Mouse (Mus musculus) gastrocnemius, adult 18-20 months (tissue): ENCODE measurements around the gene Rnasek. TPM values are rescaled to one million over a fixed set of nuclear protein-coding genes. Genes with fewer than 3 reads are reported as not detected.

Experiments used
- DNase-seq: peaks from one replicate; pipeline ENCODE4 v3.0.0; 2021; ENCODE audit warnings: low spot score
- microRNA-seq: library from miRNA; unstranded; fragments of <30 nt; microRNA quantifications from one replicate; pipeline ENCODE4 v1.2.0, GENCODE M21; 2021
- total RNA-seq, 2 experiments: library from RNA; stranded (reverse); gene quantifications; 2 replicates each; pipeline ENCODE4 v1.2.3; 2021

The Rnasek gene
- total RNA-seq, 2 experiments from 2014 or later, result 120 to 133 TPM

DNA sequence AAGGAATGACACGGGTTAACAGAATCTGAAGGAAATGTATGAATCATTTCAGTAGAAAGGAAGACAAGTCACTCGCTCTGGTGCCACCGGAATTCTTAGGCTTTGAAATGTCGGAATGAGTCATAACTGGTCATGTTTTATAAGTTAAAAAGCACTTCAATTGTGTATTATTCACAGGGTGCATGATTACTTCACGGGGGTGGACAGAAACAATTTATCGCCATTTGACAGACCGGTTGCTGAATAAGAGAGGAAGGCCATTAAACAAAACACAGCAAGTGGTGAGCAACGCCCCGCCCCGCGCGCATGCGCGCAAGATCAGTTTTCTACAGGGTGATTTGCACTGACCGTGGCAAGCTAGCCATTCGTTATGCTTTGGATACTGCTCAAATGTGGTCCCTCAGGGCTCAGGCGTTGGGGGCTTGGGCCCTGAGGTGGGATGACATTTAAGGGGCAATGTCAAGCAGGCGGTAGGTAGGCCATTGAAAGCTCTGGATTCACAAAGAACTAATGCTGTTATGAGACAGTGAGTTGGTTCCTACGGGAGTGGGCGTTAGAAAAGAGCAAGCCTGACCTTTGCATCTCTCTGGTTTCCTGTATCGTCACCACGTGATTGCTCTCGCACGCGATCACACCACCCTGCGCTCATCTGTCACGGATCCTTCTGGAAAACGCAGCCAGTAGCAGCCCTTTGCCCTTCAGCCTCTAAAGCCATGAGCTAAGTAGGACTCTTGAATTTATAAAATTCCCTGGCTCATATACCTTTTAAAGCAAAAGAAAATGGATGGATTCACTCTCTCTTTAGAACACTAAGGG, 50.1 kb downstream of the Rnasek start:
- no peak for DNase-seq

Small RNA genes lying within 50 kb of the gene (microRNA-seq; reads per million reads assigned to microRNA genes)
- gene Mir195a (14,634 reads per million, percentile 94 among the genes with 10 or more reads in this experiment), gene Mir497 (not detected), gene Mir497b (not detected)

Other genes starting within 250 kb of the Rnasek start
- 100 to 1,000 TPM; 211 to 222 TPM for gene Gabarap, start 248.7 kb downstream of the Rnasek start, total RNA-seq
- gene Phf23, start 244.1 kb downstream of the Rnasek start, total RNA-seq, result 10 to 100 TPM; 18.0 to 19.2 TPM
- 1 to 10 TPM; 3.5 to 4.3 TPM for gene Dvl2, start 239.2 kb downstream of the Rnasek start, total RNA-seq
- 100 to 1,000 TPM; 319 to 378 TPM for gene Acadvl, start 224.4 kb downstream of the Rnasek start, total RNA-seq
- gene Dlg4, start 222.9 kb downstream of the Rnasek start, total RNA-seq, result 1 to 10 TPM; 3.4 to 5.3 TPM
- not detected for gene Asgr1, start 185.8 kb downstream of the Rnasek start, total RNA-seq
- gene Asgr2, start 147.2 kb downstream of the Rnasek start, total RNA-seq, result under 1 TPM in 1 of 2 experiments, not detected in 1; 0.47 TPM
- gene Mgl2, start 109.5 kb downstream of the Rnasek start, total RNA-seq, result 1 to 10 TPM in 1 of 2 experiments, under 1 TPM in 1; 0.87 to 2.0 TPM
- 1 to 10 TPM; 3.2 to 3.3 TPM for gene Clec10a, start 83.6 kb downstream of the Rnasek start, total RNA-seq
- gene Slc16a11, start 27.1 kb downstream of the Rnasek start, total RNA-seq, result under 1 TPM in 1 of 2 experiments, not detected in 1; 0.50 TPM
- gene Slc16a13, start 18.8 kb downstream of the Rnasek start, total RNA-seq, result under 1 TPM; 0.14 to 0.50 TPM
- 1 to 10 TPM in 1 of 2 experiments, under 1 TPM in 1; 0.82 to 5.1 TPM for gene Bcl6b, start 10.0 kb downstream of the Rnasek start, total RNA-seq
- 10 to 100 TPM; 30.3 to 30.7 TPM for gene 0610010K14Rik, start 1.9 kb downstream of the Rnasek start, total RNA-seq
- gene Gm21988, start within 50 bp of the Rnasek start, total RNA-seq, result 1 to 10 TPM; 3.2 to 3.3 TPM
- 1 to 10 TPM; 1.2 to 1.5 TPM for gene Alox12, start 15.5 kb upstream of the Rnasek start, total RNA-seq
- gene Alox12e, start 82.8 kb upstream of the Rnasek start, total RNA-seq, result not detected
- under 1 TPM; 0.12 to 0.34 TPM for gene Alox15, start 112.2 kb upstream of the Rnasek start, total RNA-seq
- gene Pelp1, start 170.2 kb upstream of the Rnasek start, total RNA-seq, result 10 to 100 TPM; 17.9 to 19.2 TPM
- 1 to 10 TPM; 7.6 to 9.0 TPM for gene Arrb2, start 192.8 kb upstream of the Rnasek start, total RNA-seq
- gene Med11, start 212.1 kb upstream of the Rnasek start, total RNA-seq, result 1 to 10 TPM; 4.2 to 4.9 TPM
- gene Zmynd15, start 219.6 kb upstream of the Rnasek start, total RNA-seq, result under 1 TPM; 0.19 to 0.25 TPM
- 1 to 10 TPM in 1 of 2 experiments, under 1 TPM in 1; 0.73 to 1.2 TPM for gene Cxcl16, start 220.1 kb upstream of the Rnasek start, total RNA-seq